Mouse (Mus musculus) midbrain, postnatal 0 days (tissue): ENCODE results near the gene Foxo6. TPM values are rescaled to one million over a fixed set of nuclear protein-coding genes. Genes with fewer than 3 reads are reported as not detected.

ENCODE experiments used
- ATAC-seq: fragments of 200-750 bp; cut with Nextera tagmentation; 2 replicates; pipeline ENCODE4 v1.8.0; 2017; ENCODE audit warnings: moderate number of reproducible peaks, mild to moderate bottlenecking, moderate TSS enrichment, moderate library complexity; ENCODE audit not compliant: low FRiP score
- DNase-seq: peaks from one replicate; pipeline ENCODE4 v3.0.0-alpha.2; 2015; ENCODE audit warnings: low spot score
- H3K27ac ChIP-seq: fragments of 300-500 bp; sonication (generic); 2 replicates; pipeline ENCODE4 v1.5.1; 2014; ENCODE audit warnings: low read depth, mild to moderate bottlenecking, low read length, mixed read lengths
- H3K27me3 ChIP-seq: fragments of 300-500 bp; sonication (generic); 2 replicates; pipeline ENCODE4 v1.6.1; 2014; ENCODE audit warnings: low read length, control low read depth, mixed read lengths; ENCODE audit not compliant: insufficient read depth
- H3K36me3 ChIP-seq: fragments of 300-500 bp; sonication (generic); 2 replicates; pipeline ENCODE4 v1.6.1; 2014; ENCODE audit warnings: low read length, control low read depth, mixed read lengths; ENCODE audit not compliant: insufficient read depth
- H3K4me1 ChIP-seq: fragments of 300-500 bp; sonication (generic); 2 replicates; pipeline ENCODE4 v1.6.1; 2014; ENCODE audit warnings: mild to moderate bottlenecking, control low read depth, antibody characterized with exemption, low read length, mixed read lengths; ENCODE audit not compliant: insufficient read depth
- H3K4me2 ChIP-seq: fragments of 300-500 bp; sonication (generic); 2 replicates; pipeline ENCODE4 v1.6.1; 2014; ENCODE audit warnings: low read depth, mild to moderate bottlenecking, low read length, mixed read lengths; ENCODE audit not compliant: poor library complexity, severe bottlenecking
- H3K4me3 ChIP-seq: fragments of 300-500 bp; sonication (generic); 2 replicates; pipeline ENCODE4 v1.5.1; 2014; ENCODE audit warnings: low read depth, mild to moderate bottlenecking, low read length, moderate library complexity
- H3K9ac ChIP-seq: fragments of 300-500 bp; sonication (generic); replicated peaks from 2 replicates; pipeline ENCODE4 v1.6.1; 2014; ENCODE audit warnings: mild to moderate bottlenecking, low read length, moderate library complexity, mixed read lengths; ENCODE audit not compliant: poor library complexity, severe bottlenecking
- H3K9me3 ChIP-seq: fragments of 300-500 bp; sonication (generic); 2 replicates; pipeline ENCODE4 v1.6.1; 2016; ENCODE audit warnings: low read length, control low read depth
- CTCF ChIP-seq: IDR thresholded peaks from 2 replicates; pipeline ENCODE4 v1.5.1; 2016; ENCODE audit warnings: antibody characterized with exemption, mild to moderate bottlenecking
- WGBS: fragments of 180-500 bp; shearing (Covaris S2); extraction: QIAGEN DNeasy Blood & Tissue Kit; methylation state at CpG from one replicate; pipeline ENCODE4 v1.1.7; 2014; 5-methylcytosine and 5-hydroxymethylcytosine counted together
- polyA plus RNA-seq: library from polyadenylated mRNA; unstranded; fragments of >200 nt; fragmentation: Nextera tagmentation; extraction: Ambion mirVana; gene quantifications from 2 replicates; pipeline ENCODE4 v1.2.1, GENCODE M21; 2015
- total RNA-seq: library from RNA; depleted of rRNA; stranded (reverse); fragments of >200 nt; gene quantifications from 2 replicates; pipeline ENCODE4 v1.2.3, GENCODE M21; 2014

Foxo6 gene
- total and polyA plus RNA-seq, 2 experiments from 2014 or later = 1.7 to 34.2 TPM

DNA sequence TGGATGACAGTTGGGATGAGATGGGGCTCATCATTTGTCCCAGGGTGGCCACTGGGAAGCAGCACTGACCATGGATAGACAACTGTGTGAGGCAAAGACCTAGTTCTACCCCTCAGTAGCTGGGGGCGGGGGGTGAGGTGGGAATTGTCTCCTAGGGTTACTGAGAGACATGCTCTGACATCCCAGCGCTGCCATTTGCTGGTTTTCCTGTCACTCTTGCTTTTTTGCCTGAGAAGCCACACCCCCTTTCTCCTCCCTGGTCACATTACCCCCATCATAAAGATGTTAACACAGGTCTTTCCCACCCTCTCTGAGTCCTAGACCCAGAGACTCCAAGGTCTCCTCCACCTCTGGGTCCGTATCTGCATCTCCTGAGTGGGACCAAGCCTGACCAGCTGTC lies 47.7 kb downstream of the Foxo6 start:
- WGBS = 69% methylated on average over 3 of the region's 3 CpGs
- no peak overlapping the region for H3K4me2 ChIP-seq
- TF ChIP-seq CTCF = no peak
- no peaks in the 10 kb centered on the region for H3K27me3 ChIP-seq
- H3K4me1 ChIP-seq = peaks cover 21% of the 10 kb centered on the region
- no peaks in the 10 kb centered on the region for H3K9me3 ChIP-seq
- DNase-seq = peak; percentile 27
- H3K9ac ChIP-seq = no peak overlapping the region
- H3K4me3 ChIP-seq = no peak overlapping the region
- no peak overlapping the region for H3K27ac ChIP-seq
- no peaks in the 10 kb centered on the region for H3K36me3 ChIP-seq
- no peak for ATAC-seq

DNA sequence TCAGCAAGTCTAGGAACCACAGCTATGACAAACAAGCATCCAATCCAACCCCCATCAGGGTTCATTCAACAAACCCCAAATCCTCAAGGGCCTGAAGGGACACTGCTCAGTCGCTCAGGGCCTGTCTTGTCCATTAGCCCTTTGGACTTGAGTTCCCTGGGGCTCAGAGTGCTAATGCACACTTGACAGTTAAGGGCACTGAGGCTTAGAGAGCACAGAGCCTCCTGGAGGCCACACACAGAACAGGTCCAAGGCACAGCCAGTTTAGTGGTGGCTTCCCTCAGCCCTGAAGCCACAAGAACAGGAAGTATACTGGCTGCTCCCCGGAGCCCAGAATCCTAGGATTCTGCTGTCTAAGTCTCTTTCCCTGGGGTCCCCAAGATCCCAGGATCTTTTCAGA lies 53.9 kb downstream of the Foxo6 start:
- 0 out of 2 replicates have a peak, but pooled peaks have one; percentile 14 for TF ChIP-seq CTCF
- no peaks in the 10 kb centered on the region for H3K9me3 ChIP-seq
- no peak overlapping the region for H3K4me2 ChIP-seq
- no peak for ATAC-seq
- no peaks in the 10 kb centered on the region for H3K36me3 ChIP-seq
- DNase-seq = no peak
- H3K27ac ChIP-seq = no peak overlapping the region
- H3K9ac ChIP-seq = no peak overlapping the region
- H3K4me1 ChIP-seq = no peaks in the 10 kb centered on the region
- H3K4me3 ChIP-seq = no peak overlapping the region
- no peaks in the 10 kb centered on the region for H3K27me3 ChIP-seq
- 61% methylated on average over 2 of the region's 2 CpGs for WGBS

DNA sequence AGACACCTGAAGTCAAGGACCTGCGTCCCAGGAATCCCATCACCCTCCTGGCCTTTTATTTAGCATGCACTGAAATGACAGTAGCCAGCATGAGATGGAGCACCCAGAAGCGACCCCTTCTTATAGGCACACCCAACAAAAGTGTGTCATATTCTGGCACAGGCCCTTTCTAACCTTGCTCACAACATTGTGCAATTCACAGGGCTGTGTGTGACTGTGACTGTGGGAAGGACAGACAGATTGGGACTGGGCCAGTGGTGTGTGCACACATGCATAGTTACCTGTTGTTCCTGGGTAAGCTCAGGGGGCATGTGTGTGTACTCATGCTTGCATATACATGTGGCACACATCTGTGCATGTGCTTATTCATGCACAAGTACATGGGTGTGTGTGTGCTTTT lies 54.6 kb downstream of the Foxo6 start:
- WGBS = 90% methylated on average over 2 of the region's 2 CpGs
- no peak for ATAC-seq
- no peak overlapping the region for H3K27ac ChIP-seq
- H3K9ac ChIP-seq = no peak overlapping the region
- no peak for DNase-seq
- no peak overlapping the region for H3K4me3 ChIP-seq
- H3K4me2 ChIP-seq = no peak overlapping the region
- no peaks in the 10 kb centered on the region for H3K9me3 ChIP-seq
- H3K27me3 ChIP-seq = no peaks in the 10 kb centered on the region
- H3K4me1 ChIP-seq = no peaks in the 10 kb centered on the region
- TF ChIP-seq CTCF = no peak
- no peaks in the 10 kb centered on the region for H3K36me3 ChIP-seq

DNA sequence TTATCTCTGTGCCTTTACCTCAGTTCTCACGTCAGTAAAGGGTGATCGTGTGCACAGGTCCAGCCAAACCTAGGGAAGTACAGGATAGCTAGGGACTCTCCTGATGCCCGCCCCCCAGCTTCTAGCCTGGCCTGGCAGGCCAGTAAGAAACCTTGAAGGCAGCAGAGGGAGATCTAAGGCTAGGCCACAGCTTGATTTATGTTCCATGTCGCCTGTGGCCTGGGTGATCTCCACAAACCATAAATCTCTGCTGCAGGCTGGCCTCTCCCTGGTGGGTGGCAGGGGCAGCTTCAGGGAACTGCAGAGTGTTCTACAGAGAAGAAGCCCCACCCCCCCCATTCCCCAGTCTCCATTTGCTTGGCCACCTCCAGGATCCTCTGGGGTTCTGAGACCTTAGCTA lies 55.2 kb downstream of the Foxo6 start:
- Histone ChIP-seq H3K9me3 (no peaks in the 10 kb centered on the region), H3K4me1 (no peaks in the 10 kb centered on the region), H3K4me2 (no peak overlapping the region), H3K9ac (no peak overlapping the region), H3K36me3 (no peaks in the 10 kb centered on the region), H3K27me3 (no peaks in the 10 kb centered on the region), H3K4me3 (no peak overlapping the region), H3K27ac (no peak overlapping the region)
- TF ChIP-seq CTCF = no peak
- ATAC-seq (no peak), DNase-seq (no peak)
- WGBS = 81% methylated on average over 4 of the region's 4 CpGs

DNA sequence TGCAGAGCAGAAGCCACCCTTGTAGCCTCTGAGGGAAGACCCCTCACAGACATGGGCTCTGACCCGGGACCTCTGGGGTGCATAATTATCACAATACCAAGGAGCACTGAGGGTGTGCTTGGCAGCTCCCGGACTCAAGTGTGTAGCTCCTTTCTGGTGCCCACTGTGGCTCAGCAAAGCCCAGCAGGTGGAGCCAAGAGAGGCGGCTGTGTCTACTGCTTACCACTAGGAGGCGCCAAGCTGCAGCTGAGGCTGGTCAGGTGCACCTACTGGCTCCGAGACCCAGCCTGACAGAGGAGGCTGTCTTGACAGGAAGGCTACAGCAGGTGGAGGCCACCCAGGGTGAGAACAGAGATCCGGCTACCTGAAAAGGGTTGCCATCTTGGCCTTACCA lies 56.9 kb downstream of the Foxo6 start:
- 0 out of 2 replicates have a peak, but pooled peaks have one; percentile 5 for ATAC-seq
- 12% methylated on average over 6 of the region's 6 CpGs for WGBS

DNA sequence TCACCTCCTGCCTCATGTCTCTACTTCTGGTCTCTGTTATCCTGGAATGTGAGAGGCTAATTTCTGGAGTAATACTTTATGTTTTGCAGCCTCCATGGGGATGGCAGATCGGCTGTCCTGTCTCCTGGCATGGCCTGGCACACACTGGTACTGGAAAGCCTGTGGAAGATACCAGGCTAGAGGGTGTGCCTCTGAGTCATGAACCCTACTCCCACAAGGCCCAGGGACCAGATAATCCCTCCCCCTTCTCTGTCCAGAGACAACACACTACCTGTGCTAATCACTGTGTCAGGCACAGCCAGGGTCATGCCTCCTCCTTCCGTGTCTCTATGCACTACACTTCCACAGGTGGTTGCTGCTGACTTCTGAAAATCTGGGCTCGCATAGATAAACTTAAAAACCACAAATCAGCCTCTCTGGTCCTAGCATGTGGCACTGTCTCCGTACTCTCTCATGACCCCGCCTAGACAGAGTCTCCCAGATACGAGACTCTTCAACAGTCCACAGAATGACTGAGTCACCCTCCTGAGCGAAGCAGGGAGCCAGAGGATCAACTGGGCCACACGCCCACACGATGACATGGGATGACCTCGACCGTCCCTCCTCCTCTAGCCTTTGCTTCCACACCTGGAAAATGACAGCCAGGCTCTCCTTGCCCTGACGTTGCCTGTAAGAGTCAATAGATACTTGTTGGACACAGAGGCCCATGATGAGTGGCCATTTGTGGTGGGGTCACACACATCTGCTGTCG lies 57.5 kb downstream of the Foxo6 start:
- Histone ChIP-seq H3K36me3 (no peaks in the 10 kb centered on the region), H3K9ac (no peak overlapping the region), H3K4me3 (no peak overlapping the region), H3K27ac (no peak overlapping the region), H3K4me1 (no peaks in the 10 kb centered on the region), H3K9me3 (no peaks in the 10 kb centered on the region), H3K27me3 (no peaks in the 10 kb centered on the region), H3K4me2 (no peak overlapping the region)
- no peak for TF ChIP-seq CTCF
- 80% methylated on average over 13 of the region's 13 CpGs for WGBS
- no peak for ATAC-seq
- no peak for DNase-seq

More for the DNA sequence above, 56.9 kb downstream of the Foxo6 start:
- H3K36me3 ChIP-seq = no peaks in the 10 kb centered on the region
- no peak overlapping the region for H3K4me2 ChIP-seq
- no peaks in the 10 kb centered on the region for H3K4me1 ChIP-seq
- no peaks in the 10 kb centered on the region for H3K9me3 ChIP-seq
- peak; percentile 95 for TF ChIP-seq CTCF
- no peaks in the 10 kb centered on the region for H3K27me3 ChIP-seq
- peak; percentile 78 for DNase-seq
- H3K4me3 ChIP-seq = no peak overlapping the region
- no peak overlapping the region for H3K9ac ChIP-seq
- no peak overlapping the region for H3K27ac ChIP-seq
